Mouse (Mus musculus) thymus, adult 2 months (tissue): ENCODE results near the gene Ncl. TPM values are rescaled to one million over a fixed set of nuclear protein-coding genes. Genes with fewer than 3 reads are reported as not detected.

Experiments
- DNase-seq: peaks from one replicate; pipeline ENCODE4 v3.0.0; 2021
- H3K27ac ChIP-seq: fragments of 200-500 bp; 2 replicates; pipeline ENCODE4 v1.5.1; 2012; ENCODE audit warnings: low read length, control low read depth; ENCODE audit not compliant: control insufficient read depth, insufficient read depth
- H3K27me3 ChIP-seq: fragments of 200-500 bp; 2 replicates; pipeline ENCODE4 v1.6.1; 2012; ENCODE audit warnings: mild to moderate bottlenecking, low read length, moderate library complexity, mixed read lengths; ENCODE audit not compliant: control insufficient read depth, insufficient read depth
- H3K36me3 ChIP-seq: fragments of 200-500 bp; 2 replicates; pipeline ENCODE4 v1.6.1; 2012; ENCODE audit warnings: mild to moderate bottlenecking, low read length, moderate library complexity; ENCODE audit not compliant: control insufficient read depth, insufficient read depth
- H3K4me1 ChIP-seq: fragments of 200-500 bp; replicated peaks from 2 replicates; pipeline ENCODE4 v1.6.1; 2012; ENCODE audit warnings: low read length; ENCODE audit not compliant: control insufficient read depth, insufficient read depth
- H3K4me3 ChIP-seq: fragments of 200-500 bp; 2 replicates; pipeline ENCODE4 v1.5.1; 2012; ENCODE audit warnings: mild to moderate bottlenecking, low read length, control low read depth, moderate library complexity; ENCODE audit not compliant: control insufficient read depth, insufficient read depth
- CTCF ChIP-seq: fragments of 200-500 bp; IDR thresholded peaks from 2 replicates; pipeline ENCODE4 v1.5.1; 2012; ENCODE audit warnings: mild to moderate bottlenecking, control low read depth, low read length, moderate library complexity, borderline replicate concordance; ENCODE audit not compliant: control insufficient read depth, poor library complexity, insufficient read depth; ENCODE audit errors: extremely low read depth
- POLR2A ChIP-seq: fragments of 200-500 bp; IDR thresholded peaks from 2 replicates; pipeline ENCODE4 v1.6.1; 2012; ENCODE audit warnings: mild to moderate bottlenecking, low read length, control low read depth, moderate library complexity; ENCODE audit not compliant: control insufficient read depth, poor library complexity, insufficient read depth; ENCODE audit errors: extremely low read depth
- WGBS: fragments of 180-500 bp; shearing (Covaris S2); methylation state at CpG from one replicate; pipeline ENCODE4 v1.1.7; 2018; 5-methylcytosine and 5-hydroxymethylcytosine counted together
- polyA plus RNA-seq: library from polyadenylated mRNA; depleted of rRNA; stranded (reverse); fragments of >200 nt; gene quantifications from 2 replicates; pipeline ENCODE4 v1.2.3, GENCODE M21; 2012

The Ncl gene
- polyA plus RNA-seq, 1 experiment: 17.0 TPM

DNA sequence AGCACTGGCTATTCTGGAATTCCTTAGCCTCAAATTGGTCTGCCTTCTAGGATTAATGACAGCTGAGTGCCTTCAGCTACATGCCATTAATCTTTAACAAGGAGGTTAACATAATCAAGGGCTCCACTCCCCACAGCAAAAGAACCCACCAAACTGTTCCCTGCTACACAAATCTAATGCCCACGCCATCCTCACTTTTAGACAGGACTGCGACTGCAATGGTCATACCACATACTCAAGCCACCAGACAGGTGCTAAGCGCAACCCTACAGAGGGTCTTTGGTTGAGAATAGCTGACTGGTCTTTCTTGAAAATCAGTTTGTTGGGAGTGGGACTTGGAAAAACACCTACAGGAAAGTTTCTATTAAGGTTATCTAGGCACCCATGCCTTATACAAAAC, 10.0 kb downstream of the Ncl start:
- 98% methylated on average over 3 of the region's 3 CpGs for WGBS
- Histone ChIP-seq H3K36me3 (peaks cover 68% of the 10 kb centered on the region), H3K27ac (no peak overlapping the region), H3K4me1 (peaks cover 2% of the 10 kb centered on the region), H3K4me3 (no peak overlapping the region), H3K27me3 (no peaks in the 10 kb centered on the region)
- no peak for TF ChIP-seq POLR2A
- TF ChIP-seq CTCF: no peak
- DNase-seq: no peak

DNA sequence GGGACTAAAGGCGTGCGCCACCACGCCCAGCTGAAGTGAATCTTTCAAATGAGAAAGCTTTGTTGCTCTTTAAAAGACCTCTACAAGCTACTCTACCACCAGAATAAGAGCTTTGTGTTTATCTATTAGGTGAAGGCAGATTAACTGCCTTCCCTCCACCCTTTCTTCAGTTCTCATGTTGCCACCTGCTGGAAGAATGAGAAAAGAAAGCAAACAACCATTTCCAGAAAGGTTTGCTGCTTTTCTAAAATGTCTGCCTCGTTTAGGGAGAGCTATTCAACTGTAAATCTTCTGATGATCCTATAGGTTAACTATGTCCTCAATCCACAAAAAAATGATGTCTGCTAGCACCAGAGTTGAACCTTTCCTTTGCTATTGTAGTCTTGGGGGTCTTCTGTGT, 10.4 kb downstream of the Ncl start:
- Histone ChIP-seq H3K4me1 (peaks cover 2% of the 10 kb centered on the region), H3K36me3 (peaks cover 64% of the 10 kb centered on the region), H3K4me3 (no peak overlapping the region), H3K27me3 (no peaks in the 10 kb centered on the region), H3K27ac (no peak overlapping the region)
- 81% methylated on average over 4 of the region's 4 CpGs for WGBS
- DNase-seq: no peak
- no peak for TF ChIP-seq CTCF

DNA sequence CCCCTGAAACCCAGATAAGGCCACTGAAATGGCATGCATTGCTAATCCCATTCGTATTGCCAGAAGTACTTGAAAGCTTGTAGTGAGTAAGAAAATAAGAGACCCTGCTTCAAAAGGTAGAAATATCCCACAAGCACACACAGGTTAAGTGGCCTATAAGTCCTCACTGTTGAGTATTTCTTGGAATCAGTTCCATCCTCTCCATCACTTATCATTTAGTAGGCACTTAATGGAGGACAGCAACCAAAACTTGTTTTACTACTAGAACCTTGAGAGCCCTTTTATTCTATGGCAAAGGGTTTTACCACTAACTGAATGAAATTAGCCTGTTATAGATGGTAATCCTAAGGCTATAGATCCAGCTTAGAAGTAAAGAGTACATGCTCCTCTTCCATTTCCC, 11.1 kb downstream of the Ncl start:
- WGBS: 91% methylated on average over 1 of the region's 1 CpGs
- no peak for TF ChIP-seq POLR2A
- no peak for TF ChIP-seq CTCF
- DNase-seq: no peak
- Histone ChIP-seq H3K27me3 (no peaks in the 10 kb centered on the region), H3K4me3 (no peak overlapping the region), H3K4me1 (peaks cover 2% of the 10 kb centered on the region), H3K27ac (no peak overlapping the region), H3K36me3 (peaks cover 57% of the 10 kb centered on the region)

DNA sequence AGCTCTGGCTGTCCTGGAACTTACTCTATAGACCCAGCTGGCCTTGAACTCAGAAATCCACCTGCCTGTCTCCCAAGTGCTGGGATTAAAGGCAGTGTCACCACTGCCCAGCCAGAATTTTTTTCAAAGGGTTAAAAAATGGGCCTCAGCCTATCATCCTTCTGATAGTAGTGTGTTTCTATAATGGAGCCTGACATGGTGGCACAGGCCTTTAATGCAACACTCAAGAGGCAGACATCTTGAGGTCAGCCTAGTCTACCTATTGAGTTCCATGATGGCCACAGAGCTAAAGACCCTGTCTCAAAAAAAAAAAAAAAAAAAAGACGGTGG, 11.5 kb downstream of the Ncl start:
- Histone ChIP-seq H3K4me1 (peaks cover 2% of the 10 kb centered on the region), H3K4me3 (no peak overlapping the region), H3K27me3 (no peaks in the 10 kb centered on the region), H3K27ac (no peak overlapping the region), H3K36me3 (peaks cover 54% of the 10 kb centered on the region)
- 100% methylated on average over 1 of the region's 1 CpGs for WGBS
- DNase-seq: no peak
- no peak for TF ChIP-seq POLR2A
- no peak for TF ChIP-seq CTCF

DNA sequence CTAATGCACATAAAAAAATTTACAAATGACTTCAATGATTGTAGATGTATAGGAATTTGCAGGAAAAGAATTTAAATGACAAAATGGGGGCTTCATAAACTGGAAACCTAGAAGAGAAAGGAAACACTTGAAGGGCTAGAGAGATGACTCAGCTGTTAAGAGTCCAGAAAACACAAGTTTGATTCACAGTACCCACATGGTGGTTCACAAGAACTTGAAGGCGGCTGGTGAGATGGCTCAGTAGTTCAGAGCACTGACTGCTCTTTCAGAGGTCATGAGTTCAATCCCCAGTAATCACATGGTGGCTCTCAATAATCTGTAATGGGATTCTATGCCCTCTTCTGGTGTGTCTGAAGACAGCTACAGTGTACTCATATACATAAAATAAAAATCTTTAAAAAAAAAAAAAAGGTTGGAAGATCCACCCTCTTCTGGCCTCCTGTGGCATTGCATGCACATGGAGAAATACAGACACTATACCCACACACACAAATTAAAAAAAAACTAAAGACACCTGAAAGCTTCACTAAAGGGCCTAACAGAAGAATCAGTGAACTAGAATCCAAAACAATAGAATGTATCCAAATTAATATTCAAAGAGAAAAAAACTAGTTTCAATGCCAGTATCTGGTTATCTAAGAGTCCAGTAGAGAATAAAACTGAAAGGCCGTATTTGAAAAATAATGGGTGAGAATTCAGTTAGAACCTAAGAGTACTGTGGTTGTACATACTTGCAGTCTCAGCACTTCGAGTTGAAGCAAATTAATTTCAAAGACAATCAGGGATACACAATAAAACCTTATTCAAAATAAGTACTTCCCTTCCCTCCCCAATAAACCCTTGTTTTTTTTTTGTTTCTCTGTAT, 12.1 kb downstream of the Ncl start:
- peaks cover 48% of the 10 kb centered on the region for H3K36me3 ChIP-seq
- no peak for DNase-seq
- no peak for TF ChIP-seq CTCF
- TF ChIP-seq POLR2A: no peak
- no peak overlapping the region for H3K4me3 ChIP-seq
- 96% methylated on average over 3 of the region's 3 CpGs for WGBS
- H3K27ac ChIP-seq: no peak overlapping the region
- H3K4me1 ChIP-seq: peaks cover 2% of the 10 kb centered on the region
- H3K27me3 ChIP-seq: no peaks in the 10 kb centered on the region

DNA sequence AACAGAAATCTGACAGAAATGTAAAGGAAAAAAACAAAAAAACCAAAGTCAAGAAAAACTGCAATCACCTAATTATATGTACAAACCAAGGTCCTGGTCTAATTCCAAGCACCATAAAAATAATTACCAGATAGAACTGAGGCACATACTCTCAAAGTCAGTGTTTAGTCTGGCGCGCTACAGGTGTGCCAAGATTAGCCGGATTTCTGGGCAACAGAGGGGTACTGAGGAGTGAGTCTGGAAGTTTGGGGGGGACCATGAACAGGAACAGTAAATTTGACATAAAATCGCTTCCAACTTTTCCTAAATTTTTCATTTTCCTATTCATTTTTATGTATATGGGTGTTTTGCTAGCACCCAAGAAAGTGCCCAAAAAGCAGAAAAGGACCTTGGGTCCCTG, 13.2 kb downstream of the Ncl start:
- Histone ChIP-seq H3K27ac (no peak overlapping the region), H3K27me3 (no peaks in the 10 kb centered on the region), H3K4me3 (no peak overlapping the region), H3K4me1 (peaks cover 2% of the 10 kb centered on the region), H3K36me3 (peaks cover 36% of the 10 kb centered on the region)
- TF ChIP-seq POLR2A: no peak
- TF ChIP-seq CTCF: no peak
- no peak for DNase-seq
- 97% methylated on average over 4 of the region's 4 CpGs for WGBS

DNA sequence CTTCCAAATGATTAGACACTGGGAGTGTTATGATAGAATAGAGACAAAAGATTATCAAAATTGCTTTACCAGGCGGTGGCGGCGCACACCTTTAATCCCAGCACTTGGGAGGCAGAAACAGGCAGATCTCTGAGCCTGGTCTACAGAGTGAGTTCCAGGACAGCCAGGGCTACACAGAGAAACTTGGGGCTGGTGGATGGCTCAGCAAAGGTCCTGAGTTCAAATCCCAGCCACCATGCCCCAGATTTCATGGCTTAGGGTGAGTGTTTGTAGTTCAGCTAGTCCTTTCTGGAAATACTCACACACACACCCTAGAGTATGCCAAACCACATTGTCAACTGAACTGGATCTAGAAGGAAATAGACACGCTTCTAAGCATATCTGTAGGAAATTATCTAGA, 14.1 kb downstream of the Ncl start:
- no peaks in the 10 kb centered on the region for H3K27me3 ChIP-seq
- TF ChIP-seq CTCF (no peak), POLR2A (no peak)
- peaks cover 2% of the 10 kb centered on the region for H3K4me1 ChIP-seq
- 91% methylated on average over 4 of the region's 4 CpGs for WGBS
- peak overlapping the region; percentile 32; the same call in 1 of the 2 replicates for H3K27ac ChIP-seq
- DNase-seq: peak; percentile 16
- H3K36me3 ChIP-seq: peaks cover 27% of the 10 kb centered on the region
- no peak overlapping the region for H3K4me3 ChIP-seq
